10 mouse cellular contexts compared by ENCODE assay signal in the genomic region with DNA sequence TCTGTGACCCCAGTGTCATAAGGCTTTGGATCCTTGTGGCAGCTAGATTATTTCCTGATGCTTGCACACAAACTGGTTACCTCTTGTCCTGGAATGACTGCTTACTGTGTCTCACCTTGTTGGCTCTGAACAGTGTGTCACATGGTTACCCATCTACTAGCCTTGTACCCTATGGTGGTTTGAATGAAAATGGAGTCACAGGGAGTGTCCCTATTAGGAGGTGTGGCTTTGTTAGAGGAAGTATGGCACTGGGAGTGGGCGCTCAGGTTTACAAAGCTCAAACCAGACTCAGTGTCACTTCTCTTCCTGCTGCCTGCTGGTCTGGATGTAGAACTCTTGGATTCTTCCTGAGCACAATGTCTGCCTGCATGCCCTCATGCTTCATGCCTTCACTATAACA.
"Had no signal": no experiment of that assay in that cellular context is flagged by ENCODE, and none has a peak within 500 bp of the region (broad histone marks: within the 10 kb centered on the region; RNA-seq: fewer than 3 reads in every experiment).

No protein-coding gene starts in this region.

- H3K9me3 ChIP-seq: limb, embryonic 12.5 days; midbrain, embryonic 15.5 days; neural tube, embryonic 12.5 days had no signal

- H3K9ac ChIP-seq: limb, embryonic 12.5 days; liver, embryonic 14.5 days; midbrain, embryonic 15.5 days; neural tube, embryonic 12.5 days had no signal

- H3K27ac ChIP-seq: limb, embryonic 12.5 days; liver, embryonic 14.5 days; midbrain, embryonic 15.5 days; neural tube, embryonic 12.5 days had no signal

- H3K27me3 ChIP-seq: midbrain, embryonic 15.5 days; neural tube, embryonic 12.5 days had no signal

- DNase-seq: kidney, postnatal 25 days; layer of hippocampus, adult 9-11 months; layer of hippocampus, postnatal 36 days; lung, adult 18-20 months; right cerebral cortex, postnatal 14 days had no signal

- H3K36me3 ChIP-seq: limb, embryonic 12.5 days; midbrain, embryonic 15.5 days; neural tube, embryonic 12.5 days had no signal

- H3K4me2 ChIP-seq: limb, embryonic 12.5 days; midbrain, embryonic 11.5 days; midbrain, embryonic 15.5 days; neural tube, embryonic 12.5 days had no signal

- H3K4me3 ChIP-seq: limb, embryonic 12.5 days; midbrain, embryonic 15.5 days; neural tube, embryonic 12.5 days had no signal

- ATAC-seq: midbrain, embryonic 15.5 days had no signal
